ENCODE assay signal across 11 mouse cellular contexts in the genomic region with DNA sequence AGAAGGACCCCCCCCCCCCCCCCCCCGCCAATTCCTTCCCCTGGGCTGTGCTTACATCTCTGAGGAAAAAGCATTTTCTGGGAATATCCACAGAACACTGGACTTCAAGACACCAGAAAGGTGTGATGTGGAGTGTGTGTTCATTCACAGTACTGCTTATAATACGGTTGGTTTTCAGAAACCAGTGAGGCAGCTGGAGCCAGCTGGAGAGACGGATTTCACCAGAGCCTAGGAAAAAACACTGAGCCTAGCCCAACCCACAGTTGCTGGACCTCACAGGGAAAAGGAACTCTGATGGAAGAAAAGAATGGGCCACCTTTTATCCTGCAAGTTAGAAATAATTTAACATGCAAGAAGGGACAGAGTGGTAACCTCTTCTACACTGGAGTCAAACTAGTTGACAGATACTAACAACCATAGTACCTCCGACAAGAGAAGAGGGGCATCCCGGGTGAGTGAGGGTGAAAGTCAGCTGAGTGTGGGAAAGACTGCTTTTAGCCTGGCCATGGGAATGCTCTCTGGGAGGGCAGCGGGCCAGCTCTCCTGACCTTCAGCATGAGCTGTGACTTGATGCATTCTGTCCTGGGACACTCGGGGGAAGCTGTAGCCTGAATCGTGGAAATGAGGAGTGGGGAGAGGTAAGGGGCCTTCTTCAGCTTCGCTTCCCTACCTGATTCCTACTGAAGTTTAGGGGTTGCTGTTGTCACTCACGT. TPM values are rescaled to one million over a fixed set of nuclear protein-coding genes. Genes with fewer than 3 reads are reported as not detected.
A peak's percentile ranks its signal among the peaks of the same experiment; 100 is the strongest.
DNase-seq lines count a peak whose midpoint lies in the region; ATAC-seq and TF ChIP-seq lines count a peak whose summit lies in the region.
"Had no signal": no experiment of that assay in that cellular context is flagged by ENCODE, and none has a peak within 500 bp of the region (broad histone marks: within the 10 kb centered on the region; RNA-seq: fewer than 3 reads in every experiment).

No protein-coding gene starts in this region.

- H3K36me3 ChIP-seq in kidney, embryonic 14.5 days (ENCODE audit: control insufficient read depth, insufficient read depth, low read length): no peaks in the 10 kb centered on the region
- H3K36me3 ChIP-seq in kidney, postnatal 0 days (ENCODE audit: insufficient read depth, low read length): no peaks in the 10 kb centered on the region
- no peaks in the 10 kb centered on the region for H3K36me3 ChIP-seq in stomach, postnatal 0 days (ENCODE audit: control insufficient read depth, insufficient read depth, low read length)
- no peaks in the 10 kb centered on the region; the same call in 1 of the 2 replicates for H3K36me3 ChIP-seq in liver, postnatal 0 days (replicated peaks; ENCODE audit: insufficient read depth, low read length)

- H3K4me1 ChIP-seq in kidney, embryonic 14.5 days (ENCODE audit: control insufficient read depth, insufficient read depth, low read length): no peaks in the 10 kb centered on the region
- H3K4me1 ChIP-seq in kidney, postnatal 0 days (replicated peaks; ENCODE audit: insufficient read depth, low read length): no peaks in the 10 kb centered on the region
- H3K4me1 ChIP-seq in stomach, postnatal 0 days (replicated peaks; ENCODE audit: control insufficient read depth, insufficient read depth): no peaks in the 10 kb centered on the region
- H3K4me1 ChIP-seq in liver, postnatal 0 days (ENCODE audit: insufficient read depth): no peaks in the 10 kb centered on the region

- DNase-seq in kidney, adult 11 months: peak; percentile 28
- peak; percentile 81 for DNase-seq in heart, adult 8-10 months (ENCODE audit: low spot score)
- peak; percentile 65 for DNase-seq in kidney, postnatal 0 days (ENCODE audit: low spot score)
- DNase-seq in stomach, postnatal 0 days (ENCODE audit: low spot score): no peak
- DNase-seq in liver, postnatal 0 days: no peak
- DNase-seq in thymus, adult 18-20 months: no peak
- no peak for DNase-seq in layer of hippocampus, postnatal 36 days
- DNase-seq: right cerebral cortex, postnatal 25 days had no signal

- no peak for TF ChIP-seq EP300 in stomach, postnatal 0 days (optimal IDR thresholded peaks at IDR 0.05)
- TF ChIP-seq EP300 in liver, postnatal 0 days (IDR thresholded peaks at IDR 0.05; ENCODE audit: low read depth): no peak

- H3K27ac ChIP-seq in kidney, embryonic 14.5 days (ENCODE audit: low read depth, low read length): no peak overlapping the region
- 0 out of 2 replicates have a peak overlapping the region, but pooled peaks have one; percentile 27 for H3K27ac ChIP-seq in kidney, postnatal 0 days
- peak overlapping the region; percentile 46 for H3K27ac ChIP-seq in stomach, postnatal 0 days (replicated peaks)
- no peak overlapping the region for H3K27ac ChIP-seq in liver, postnatal 0 days (ENCODE audit: low read depth)
- H3K27ac ChIP-seq: limb, embryonic 15.5 days had no signal

- TF ChIP-seq CTCF in kidney, postnatal 0 days (IDR thresholded peaks at IDR 0.05; ENCODE audit: low read depth): no peak
- TF ChIP-seq CTCF in stomach, postnatal 0 days (IDR thresholded peaks at IDR 0.05; ENCODE audit: low read depth): no peak
- no peak for TF ChIP-seq CTCF in liver, postnatal 0 days (IDR thresholded peaks at IDR 0.05; ENCODE audit: low read depth)

- WGBS in kidney, embryonic 14.5 days: 79% methylated on average over 10 of the region's 10 CpGs
- WGBS in kidney, postnatal 0 days: 74% methylated on average over 10 of the region's 10 CpGs
- WGBS in stomach, postnatal 0 days: 65% methylated on average over 10 of the region's 10 CpGs
- WGBS in liver, postnatal 0 days (ENCODE audit: insufficient replicate concordance): 83% methylated on average over 10 of the region's 10 CpGs

- no peak overlapping the region for H3K9ac ChIP-seq in kidney, embryonic 14.5 days (ENCODE audit: low read depth, low read length)
- no peak overlapping the region for H3K9ac ChIP-seq in kidney, postnatal 0 days (ENCODE audit: low read depth, low read length)
- no peak overlapping the region for H3K9ac ChIP-seq in stomach, postnatal 0 days (ENCODE audit: low read length)
- no peak overlapping the region for H3K9ac ChIP-seq in liver, postnatal 0 days (replicated peaks)
- H3K9ac ChIP-seq: limb, embryonic 15.5 days had no signal

- H3K9me3 ChIP-seq in kidney, embryonic 14.5 days (ENCODE audit: control insufficient read depth, low read length): peaks cover 6% of the 10 kb centered on the region; the same call in 1 of the 2 replicates
- no peaks in the 10 kb centered on the region; the same call in 1 of the 2 replicates for H3K9me3 ChIP-seq in kidney, postnatal 0 days (replicated peaks; ENCODE audit: low read length)
- no peaks in the 10 kb centered on the region for H3K9me3 ChIP-seq in stomach, postnatal 0 days (ENCODE audit: control insufficient read depth, low read length)
- H3K9me3 ChIP-seq in liver, postnatal 0 days (ENCODE audit: low read length): peaks cover 3% of the 10 kb centered on the region; the same call in 1 of the 2 replicates
- H3K9me3 ChIP-seq: limb, embryonic 15.5 days had no signal

- no peaks in the 10 kb centered on the region for H3K27me3 ChIP-seq in kidney, embryonic 14.5 days (ENCODE audit: control insufficient read depth, insufficient read depth, low read length)
- H3K27me3 ChIP-seq in kidney, postnatal 0 days (ENCODE audit: insufficient read depth, low read length): no peaks in the 10 kb centered on the region
- H3K27me3 ChIP-seq in stomach, postnatal 0 days (ENCODE audit: control insufficient read depth, insufficient read depth, low read length): no peaks in the 10 kb centered on the region
- H3K27me3 ChIP-seq in liver, postnatal 0 days (ENCODE audit: insufficient read depth, low read length): no peaks in the 10 kb centered on the region
- H3K27me3 ChIP-seq: limb, embryonic 15.5 days had no signal

- no peak overlapping the region for H3K4me3 ChIP-seq in kidney, embryonic 14.5 days (ENCODE audit: low read length)
- no peak overlapping the region for H3K4me3 ChIP-seq in kidney, postnatal 0 days (replicated peaks; ENCODE audit: low read depth, low read length)
- H3K4me3 ChIP-seq in stomach, postnatal 0 days (ENCODE audit: low read depth, low read length): no peak overlapping the region
- H3K4me3 ChIP-seq in liver, postnatal 0 days (ENCODE audit: low read depth, low read length): no peak overlapping the region
- H3K4me3 ChIP-seq: limb, embryonic 15.5 days had no signal

- no peak overlapping the region for H3K4me2 ChIP-seq in kidney, embryonic 14.5 days (replicated peaks; ENCODE audit: low read depth, low read length)
- no peak overlapping the region for H3K4me2 ChIP-seq in kidney, postnatal 0 days (ENCODE audit: low read length)
- no peak overlapping the region for H3K4me2 ChIP-seq in stomach, postnatal 0 days (replicated peaks; ENCODE audit: low read depth)
- H3K4me2 ChIP-seq in liver, postnatal 0 days (ENCODE audit: low read depth, low read length): no peak overlapping the region
- H3K4me2 ChIP-seq: limb, embryonic 15.5 days had no signal

- ATAC-seq in kidney, embryonic 14.5 days (ENCODE audit: low FRiP score, low TSS enrichment): no peak
- ATAC-seq in kidney, postnatal 0 days (replicated peaks; ENCODE audit: low FRiP score, low read depth): no peak
- ATAC-seq in stomach, postnatal 0 days (ENCODE audit: low FRiP score, low TSS enrichment): no peak
- ATAC-seq in liver, postnatal 0 days: no peak
- ATAC-seq: midbrain, embryonic 16.5 days had no signal

RNA-seq across cellular contexts. Expression of a gene that starts 37.6 kb away (rescaled TPM):
- polyA plus RNA-seq in kidney, embryonic 14.5 days (2014; fragmentation: Nextera tagmentation; extraction: Ambion mirVana): 3.3 and 4.7 TPM in 2 replicates
- 1 to 10 TPM in 3 of 4 experiments, under 1 TPM in 1; 1.00 to 1.9 (median 1.2) TPM for total RNA-seq in heart, adult 8-10 months (2022)
- polyA plus RNA-seq in kidney, postnatal 0 days (2015; fragmentation: Nextera tagmentation; extraction: Ambion mirVana): 23.1 and 25.6 TPM in 2 replicates
- 3.0 and 3.2 TPM in 2 replicates for polyA plus RNA-seq in stomach, postnatal 0 days (2015; fragmentation: Nextera tagmentation; extraction: Ambion mirVana)
- 3.3 and 4.1 TPM in 2 replicates for polyA plus RNA-seq in liver, postnatal 0 days (2015; fragmentation: Nextera tagmentation; extraction: Ambion mirVana)
- 1 to 10 TPM; 8.3 to 9.5 TPM for total RNA-seq in layer of hippocampus, postnatal 36 days (2021)

RNA-seq across cellular contexts. Expression of a gene that starts 47.3 kb away (rescaled TPM):
- polyA plus RNA-seq in kidney, embryonic 14.5 days (2014; fragmentation: Nextera tagmentation; extraction: Ambion mirVana): 18.0 and 27.3 TPM in 2 replicates
- total RNA-seq in heart, adult 8-10 months (2022): 1 to 10 TPM; 7.7 to 9.2 (median 8.2) TPM
- polyA plus RNA-seq in kidney, postnatal 0 days (2015; fragmentation: Nextera tagmentation; extraction: Ambion mirVana): 9.3 and 10.9 TPM in 2 replicates
- 9.2 and 9.4 TPM in 2 replicates for polyA plus RNA-seq in stomach, postnatal 0 days (2015; fragmentation: Nextera tagmentation; extraction: Ambion mirVana)
- 9.1 and 10.7 TPM in 2 replicates for polyA plus RNA-seq in liver, postnatal 0 days (2015; fragmentation: Nextera tagmentation; extraction: Ambion mirVana)
- total RNA-seq in layer of hippocampus, postnatal 36 days (2021): 10 to 100 TPM; 53.1 to 53.3 TPM

Comparison
In these comparisons a context has a peak if more than half of its experiments do, and no peak if none do; other contexts are left out.
1. H3K27ac ChIP-seq: peak in kidney, postnatal 0 days (single experiment) and stomach, postnatal 0 days (single experiment); none in kidney, embryonic 14.5 days (single experiment) and liver, postnatal 0 days (single experiment).
2. DNase-seq: peak in kidney, adult 11 months (single experiment), heart, adult 8-10 months (single experiment) and kidney, postnatal 0 days (single experiment); none in stomach, postnatal 0 days (single experiment), liver, postnatal 0 days (single experiment), thymus, adult 18-20 months (0 of 2) and layer of hippocampus, postnatal 36 days (0 of 2).